Mouse (Mus musculus): ENCODE data around the gene Stat1. TPM values are rescaled to one million over a fixed set of nuclear protein-coding genes. Genes with fewer than 3 reads are reported as not detected.

Stat1 gene
- polyA plus RNA-seq, 1 experiment from 2014 or later, result 20.3 TPM

GRCm38 (mm10) chr1:52175321-52175720 is 56.1 kb downstream of the Stat1 start:
- no peak for ATAC-seq (ENCODE audit: low FRiP score, low read depth)
- H3K27ac ChIP-seq, result no peak overlapping the region
- WGBS, result 47% methylated on average over 5 of the region's 5 CpGs
- H3K36me3 ChIP-seq, result no peaks in the 10 kb centered on the region
- no peak overlapping the region for H3K9ac ChIP-seq
- H3K27me3 ChIP-seq, result no peaks in the 10 kb centered on the region
- no peak overlapping the region for H3K4me2 ChIP-seq (replicated peaks)
- H3K9me3 ChIP-seq, result no peaks in the 10 kb centered on the region
- no peak overlapping the region for H3K4me3 ChIP-seq
- H3K4me1 ChIP-seq, result peaks cover 22% of the 10 kb centered on the region

- Histone ChIP-seq H3K9me3 (no peaks in the 10 kb centered on the region), H3K27me3 (no peaks in the 10 kb centered on the region), H3K27ac (no peak overlapping the region; the same call in 1 of the 2 replicates), H3K36me3 (no peaks in the 10 kb centered on the region), H3K9ac (no peak overlapping the region), H3K4me2 (replicated peaks) (no peak overlapping the region), H3K4me3 (no peak overlapping the region), H3K4me1 (peaks cover 22% of the 10 kb centered on the region)
- 11% methylated on average over 3 of the region's 3 CpGs for WGBS
- peak; percentile 57; the same call in 1 of the 2 replicates for ATAC-seq (ENCODE audit: low FRiP score, low read depth)
These were observed 56.7 kb downstream of the Stat1 start for GRCm38 (mm10) chr1:52175983-52176382.

- ATAC-seq (ENCODE audit: low FRiP score, low read depth), result no peak
- no peaks in the 10 kb centered on the region for H3K27me3 ChIP-seq
- H3K9ac ChIP-seq, result no peak overlapping the region
- WGBS, result 48% methylated on average over 2 of the region's 2 CpGs
- no peaks in the 10 kb centered on the region for H3K9me3 ChIP-seq
- no peaks in the 10 kb centered on the region for H3K36me3 ChIP-seq
- no peak overlapping the region for H3K27ac ChIP-seq
- peaks cover 25% of the 10 kb centered on the region for H3K4me1 ChIP-seq
- H3K4me3 ChIP-seq, result no peak overlapping the region
- no peak overlapping the region for H3K4me2 ChIP-seq (replicated peaks)
These were observed 57.8 kb downstream of the Stat1 start for GRCm38 (mm10) chr1:52176999-52177398.

DNA sequence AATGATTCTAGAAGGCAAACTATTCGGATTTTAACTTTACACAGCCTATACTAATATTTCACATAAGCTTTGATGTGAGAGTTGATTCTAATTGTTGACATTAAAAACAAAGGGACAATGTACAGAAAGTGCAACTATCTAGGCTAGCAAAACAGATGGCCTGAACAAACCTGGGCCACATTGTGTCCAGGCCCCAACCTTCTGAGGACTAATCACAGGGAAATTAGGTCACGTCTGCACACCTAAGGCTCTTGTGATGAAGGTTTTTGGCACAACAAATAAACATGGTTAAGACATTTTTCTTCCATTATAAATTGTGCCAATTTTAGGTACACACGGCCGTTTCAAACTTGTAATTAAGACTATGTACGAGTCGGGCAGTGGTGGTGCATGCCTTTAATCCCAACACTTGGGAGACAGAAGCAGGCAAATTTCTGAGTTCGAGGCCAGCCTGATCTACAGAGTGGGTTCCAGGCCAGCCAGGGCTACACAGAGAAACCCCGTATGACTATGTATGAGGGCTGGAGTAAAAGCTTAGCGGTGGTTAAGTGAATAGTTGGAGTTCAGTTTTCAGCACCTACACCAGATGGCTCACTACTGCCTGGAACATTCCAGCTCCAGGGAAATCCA is 60.8 kb downstream of the Stat1 start:
- WGBS, result 88% methylated on average over 9 of the region's 9 CpGs
- no peak overlapping the region for H3K27ac ChIP-seq
- peaks cover 25% of the 10 kb centered on the region for H3K4me1 ChIP-seq
- H3K27me3 ChIP-seq, result no peaks in the 10 kb centered on the region
- H3K4me2 ChIP-seq (replicated peaks), result no peak overlapping the region
- no peaks in the 10 kb centered on the region for H3K36me3 ChIP-seq
- no peak overlapping the region for H3K9ac ChIP-seq
- no peak overlapping the region for H3K4me3 ChIP-seq
- no peak for ATAC-seq (ENCODE audit: low FRiP score, low read depth)
- H3K9me3 ChIP-seq, result no peaks in the 10 kb centered on the region

GRCm38 (mm10) chr1:52181994-52182393 is 62.8 kb downstream of the Stat1 start:
- Histone ChIP-seq H3K9ac (no peak overlapping the region), H3K4me3 (no peak overlapping the region), H3K27ac (no peak overlapping the region), H3K36me3 (no peaks in the 10 kb centered on the region), H3K4me2 (replicated peaks) (no peak overlapping the region), H3K4me1 (peaks cover 8% of the 10 kb centered on the region), H3K27me3 (no peaks in the 10 kb centered on the region), H3K9me3 (no peaks in the 10 kb centered on the region)
- ATAC-seq (ENCODE audit: low FRiP score, low read depth), result no peak

GRCm38 (mm10) chr1:52182992-52183391 is 63.8 kb downstream of the Stat1 start:
- no peaks in the 10 kb centered on the region for H3K27me3 ChIP-seq
- no peaks in the 10 kb centered on the region for H3K9me3 ChIP-seq
- 86% methylated on average over 2 of the region's 2 CpGs for WGBS
- peaks cover 5% of the 10 kb centered on the region; the same call in 1 of the 2 replicates for H3K36me3 ChIP-seq
- no peak for ATAC-seq (ENCODE audit: low FRiP score, low read depth)
- 0 out of 2 replicates have a peak, but pooled peaks cover 3% of the 10 kb centered on the region for H3K4me1 ChIP-seq
- no peak overlapping the region for H3K4me3 ChIP-seq
- no peak overlapping the region for H3K4me2 ChIP-seq (replicated peaks)
- H3K9ac ChIP-seq, result no peak overlapping the region
- H3K27ac ChIP-seq, result no peak overlapping the region

Other genes with a start within 250 kb of the Stat1 start
- 104 and 106 TPM in 2 replicates for gene Myo1b, start 203.4 kb upstream of the Stat1 start, polyA plus RNA-seq (2015; fragmentation: Nextera tagmentation; extraction: Ambion mirVana)
- 1.3 and 1.4 TPM in 2 replicates for gene Stat4, start 132.3 kb upstream of the Stat1 start, polyA plus RNA-seq (2015; fragmentation: Nextera tagmentation; extraction: Ambion mirVana)
- 22.6 and 24.8 TPM in 2 replicates for gene Gls, start 113.8 kb downstream of the Stat1 start, polyA plus RNA-seq (2015; fragmentation: Nextera tagmentation; extraction: Ambion mirVana)